Mouse (Mus musculus): Measurements from ENCODE around the gene Tmem170.

Gene Tmem170

GRCm38 (mm10) chr8:111876355-111876948, at the start of gene Tmem170:
Tmem170 (minus strand) TSS chr8:111876750.
- peak; percentile 100 for DNase-seq

GRCm38 (mm10) chr8:111924976-111925375, 48.4 kb upstream of the Tmem170 start:
- no peak for DNase-seq

GRCm38 (mm10) chr8:111923383-111923804, 46.8 kb upstream of the Tmem170 start:
- peak; percentile 77 for DNase-seq

GRCm38 (mm10) chr8:111920971-111921370, 44.4 kb upstream of the Tmem170 start:
- DNase-seq, result no peak

- no peak for DNase-seq
Observed at GRCm38 (mm10) chr8:111919663-111920062, 43.1 kb upstream of the Tmem170 start.

GRCm38 (mm10) chr8:111912860-111913432, 36.4 kb upstream of the Tmem170 start:
- no peak for DNase-seq

GRCm38 (mm10) chr8:111911572-111911971, 35.0 kb upstream of the Tmem170 start:
- no peak for DNase-seq

GRCm38 (mm10) chr8:111909621-111910450, 33.3 kb upstream of the Tmem170 start, which contains the start of gene Chst5:
Chst5 (minus strand) TSS chr8:111910447.
- no peak for DNase-seq

GRCm38 (mm10) chr8:111905500-111906121, 29.1 kb upstream of the Tmem170 start:
- no peak for DNase-seq

- no peak for DNase-seq
Observed at GRCm38 (mm10) chr8:111902080-111902479, 25.5 kb upstream of the Tmem170 start.

GRCm38 (mm10) chr8:111898586-111898985, 22.0 kb upstream of the Tmem170 start:
- no peak for DNase-seq

GRCm38 (mm10) chr8:111894955-111895354, 18.4 kb upstream of the Tmem170 start:
- no peak for DNase-seq

- DNase-seq, result no peak
Observed at GRCm38 (mm10) chr8:111892615-111893014, 16.1 kb upstream of the Tmem170 start.

GRCm38 (mm10) chr8:111891983-111892382, 15.4 kb upstream of the Tmem170 start:
- no peak for DNase-seq

GRCm38 (mm10) chr8:111890911-111891303, 14.4 kb upstream of the Tmem170 start:
- no peak for DNase-seq

- no peak for DNase-seq
Observed at GRCm38 (mm10) chr8:111889931-111890910, 13.7 kb upstream of the Tmem170 start.

- no peak for DNase-seq
Observed at GRCm38 (mm10) chr8:111888091-111888650, 11.6 kb upstream of the Tmem170 start.

- no peak for DNase-seq
Observed at GRCm38 (mm10) chr8:111887479-111887878, 10.9 kb upstream of the Tmem170 start.

GRCm38 (mm10) chr8:111883615-111884014, 7.1 kb upstream of the Tmem170 start:
- peak; percentile 39 for DNase-seq

GRCm38 (mm10) chr8:111881591-111881990, 5.0 kb upstream of the Tmem170 start:
- peak; percentile 64 for DNase-seq

- DNase-seq, result no peak
Observed at GRCm38 (mm10) chr8:111877711-111878110, 1.2 kb upstream of the Tmem170 start.

GRCm38 (mm10) chr8:111875758-111876157, 792 bp downstream of the Tmem170 start:
- no peak for DNase-seq
